Mouse (Mus musculus): ENCODE data around the gene Sulf2. TPM values are rescaled to one million over a fixed set of nuclear protein-coding genes. Genes with fewer than 3 reads are reported as not detected.

The Sulf2 gene
- polyA plus RNA-seq, 1 experiment: 40.0 TPM

- Histone ChIP-seq H3K4me3 (replicated peaks; ENCODE audit: insufficient read depth, low read depth, low read length) (no peak overlapping the region), H3K27ac (ENCODE audit: insufficient read depth, low read length) (no peak overlapping the region), H3K27me3 (ENCODE audit: control insufficient read depth, insufficient read depth, low read length) (no peaks in the 10 kb centered on the region), H3K4me1 (ENCODE audit: control insufficient read depth, insufficient read depth, low read length) (0 out of 2 replicates have a peak, but pooled peaks cover 3% of the 10 kb centered on the region)
- no peak for DNase-seq
- WGBS: 59% methylated on average over 4 of the region's 4 CpGs
- no peak for TF ChIP-seq POLR2A (IDR thresholded peaks at IDR 0.05; ENCODE audit: borderline replicate concordance, insufficient read depth, low read length)
Measured at GRCm38 (mm10) chr2:166029232-166029631, 126.2 kb downstream of the Sulf2 start.

GRCm38 (mm10) chr2:166027834-166028233, 127.6 kb downstream of the Sulf2 start:
- H3K4me3 ChIP-seq (replicated peaks; ENCODE audit: insufficient read depth, low read depth, low read length): no peak overlapping the region
- H3K4me1 ChIP-seq (ENCODE audit: control insufficient read depth, insufficient read depth, low read length): 0 out of 2 replicates have a peak, but pooled peaks cover 3% of the 10 kb centered on the region
- WGBS: 93% methylated on average over 3 of the region's 3 CpGs
- no peak for DNase-seq
- H3K27ac ChIP-seq (ENCODE audit: insufficient read depth, low read length): no peak overlapping the region
- no peaks in the 10 kb centered on the region for H3K27me3 ChIP-seq (ENCODE audit: control insufficient read depth, insufficient read depth, low read length)
- TF ChIP-seq CTCF (IDR thresholded peaks at IDR 0.05; ENCODE audit: borderline replicate concordance, insufficient read depth, low read depth, low read length) (no peak), POLR2A (IDR thresholded peaks at IDR 0.05; ENCODE audit: borderline replicate concordance, insufficient read depth, low read length) (no peak)

GRCm38 (mm10) chr2:166025943-166026342, 129.5 kb downstream of the Sulf2 start:
- no peak for DNase-seq
- H3K27ac ChIP-seq (ENCODE audit: insufficient read depth, low read length): no peak overlapping the region
- 94% methylated on average over 5 of the region's 5 CpGs for WGBS
- H3K27me3 ChIP-seq (ENCODE audit: control insufficient read depth, insufficient read depth, low read length): no peaks in the 10 kb centered on the region
- TF ChIP-seq CTCF (IDR thresholded peaks at IDR 0.05; ENCODE audit: borderline replicate concordance, insufficient read depth, low read depth, low read length) (no peak), POLR2A (IDR thresholded peaks at IDR 0.05; ENCODE audit: borderline replicate concordance, insufficient read depth, low read length) (no peak)
- peaks cover 2% of the 10 kb centered on the region; the same call in 1 of the 2 replicates for H3K4me1 ChIP-seq (ENCODE audit: control insufficient read depth, insufficient read depth, low read length)
- H3K4me3 ChIP-seq (replicated peaks; ENCODE audit: insufficient read depth, low read depth, low read length): no peak overlapping the region

GRCm38 (mm10) chr2:166024621-166025020, 130.8 kb downstream of the Sulf2 start:
- DNase-seq: no peak
- Histone ChIP-seq H3K27ac (ENCODE audit: insufficient read depth, low read length) (no peak overlapping the region), H3K27me3 (ENCODE audit: control insufficient read depth, insufficient read depth, low read length) (no peaks in the 10 kb centered on the region), H3K4me3 (replicated peaks; ENCODE audit: insufficient read depth, low read depth, low read length) (no peak overlapping the region), H3K4me1 (ENCODE audit: control insufficient read depth, insufficient read depth, low read length) (peaks cover 2% of the 10 kb centered on the region; the same call in 1 of the 2 replicates)
- WGBS: 65% methylated on average over 4 of the region's 4 CpGs
- TF ChIP-seq CTCF (IDR thresholded peaks at IDR 0.05; ENCODE audit: borderline replicate concordance, insufficient read depth, low read depth, low read length) (no peak), POLR2A (IDR thresholded peaks at IDR 0.05; ENCODE audit: borderline replicate concordance, insufficient read depth, low read length) (no peak)

GRCm38 (mm10) chr2:166024079-166024478, 131.4 kb downstream of the Sulf2 start:
- H3K27ac ChIP-seq (ENCODE audit: insufficient read depth, low read length): no peak overlapping the region

More at GRCm38 (mm10) chr2:166024079-166024478, 131.4 kb downstream of the Sulf2 start:
- TF ChIP-seq POLR2A (IDR thresholded peaks at IDR 0.05; ENCODE audit: borderline replicate concordance, insufficient read depth, low read length) (no peak), CTCF (IDR thresholded peaks at IDR 0.05; ENCODE audit: borderline replicate concordance, insufficient read depth, low read depth, low read length) (no peak)
- no peak overlapping the region for H3K4me3 ChIP-seq (replicated peaks; ENCODE audit: insufficient read depth, low read depth, low read length)
- no peak for DNase-seq
- no peaks in the 10 kb centered on the region for H3K27me3 ChIP-seq (ENCODE audit: control insufficient read depth, insufficient read depth, low read length)
- peaks cover 2% of the 10 kb centered on the region; the same call in 1 of the 2 replicates for H3K4me1 ChIP-seq (ENCODE audit: control insufficient read depth, insufficient read depth, low read length)
- WGBS: 54% methylated on average over 3 of the region's 3 CpGs

Other genes starting within 250 kb of the Sulf2 start
- 23.6 and 23.7 TPM in 2 replicates for gene Ncoa3, start 163.0 kb downstream of the Sulf2 start, polyA plus RNA-seq (2012; rRNA removed)